Mouse (Mus musculus) embryonic fibroblast, embryonic 13.5 days (primary cell): ENCODE measurements around the gene Runx1. TPM values are rescaled to one million over a fixed set of nuclear protein-coding genes. Genes with fewer than 3 reads are reported as not detected.

Experiments used
- H3K27ac ChIP-seq: 2 replicates; pipeline ENCODE4 v1.5.1; 2012; ENCODE audit warnings: low read length, control low read depth, inconsistent platforms; ENCODE audit not compliant: insufficient read depth
- H3K4me1 ChIP-seq: 2 replicates; pipeline ENCODE4 v1.6.1; 2011; ENCODE audit warnings: low read length; ENCODE audit not compliant: control insufficient read depth, insufficient read depth
- H3K4me3 ChIP-seq: 2 replicates; pipeline ENCODE4 v1.5.1; 2011; ENCODE audit warnings: mild to moderate bottlenecking, control low read depth, low read length; ENCODE audit not compliant: insufficient read depth
- CTCF ChIP-seq: IDR thresholded peaks from 2 replicates; pipeline ENCODE4 v1.5.1; 2011; ENCODE audit warnings: mild to moderate bottlenecking, control low read depth, low read length, moderate library complexity, borderline replicate concordance; ENCODE audit not compliant: insufficient read depth
- POLR2A ChIP-seq: IDR thresholded peaks from 2 replicates; pipeline ENCODE4 v1.6.1; 2011; ENCODE audit warnings: low read depth, mild to moderate bottlenecking, control low read depth, low read length, moderate library complexity
- polyA plus RNA-seq: library from polyadenylated mRNA; stranded (reverse); fragments of >200 nt; gene quantifications from 2 replicates; pipeline ENCODE4 v1.2.4, GENCODE M21; 2011; ENCODE audit warnings: low read depth; ENCODE audit not compliant: missing spikeins, insufficient read length

Runx1 gene
- polyA plus RNA-seq, 1 experiment: 56.2 TPM

GRCm38 (mm10) chr16:92610464-92610863 lies 215.5 kb downstream of the Runx1 start:
- Histone ChIP-seq H3K4me3 (no peak overlapping the region), H3K27ac (peak overlapping the region; percentile 90), H3K4me1 (peaks cover 18% of the 10 kb centered on the region)
- TF ChIP-seq CTCF: no peak
- TF ChIP-seq POLR2A: no peak

GRCm38 (mm10) chr16:92609717-92610077 lies 216.3 kb downstream of the Runx1 start:
- TF ChIP-seq CTCF (no peak), POLR2A (no peak)
- Histone ChIP-seq H3K27ac (peak overlapping the region; percentile 90), H3K4me3 (no peak overlapping the region), H3K4me1 (peaks cover 18% of the 10 kb centered on the region)

GRCm38 (mm10) chr16:92609006-92609716 lies 216.8 kb downstream of the Runx1 start:
- TF ChIP-seq CTCF: no peak
- no peak for TF ChIP-seq POLR2A
- Histone ChIP-seq H3K27ac (peak overlapping the region; percentile 90), H3K4me3 (no peak overlapping the region), H3K4me1 (peaks cover 18% of the 10 kb centered on the region)

GRCm38 (mm10) chr16:92608180-92608960 lies 217.6 kb downstream of the Runx1 start:
- Histone ChIP-seq H3K4me1 (peaks cover 18% of the 10 kb centered on the region), H3K4me3 (no peak overlapping the region), H3K27ac (peak overlapping the region; percentile 90)
- no peak for TF ChIP-seq POLR2A
- TF ChIP-seq CTCF: peak; percentile 28; the same call in 1 of the 2 replicates

GRCm38 (mm10) chr16:92606491-92606965 lies 219.4 kb downstream of the Runx1 start:
- Histone ChIP-seq H3K4me3 (no peak overlapping the region), H3K4me1 (peaks cover 14% of the 10 kb centered on the region), H3K27ac (no peak overlapping the region)
- TF ChIP-seq CTCF (no peak), POLR2A (no peak)

- TF ChIP-seq POLR2A (no peak), CTCF (no peak)
Observed at GRCm38 (mm10) chr16:92605606-92606490, 220.1 kb downstream of the Runx1 start.

GRCm38 (mm10) chr16:92602504-92602903 lies 223.4 kb downstream of the Runx1 start:
- H3K4me3 ChIP-seq: no peak overlapping the region
- TF ChIP-seq CTCF: no peak
- TF ChIP-seq POLR2A: no peak
- no peak overlapping the region for H3K27ac ChIP-seq

More at GRCm38 (mm10) chr16:92605606-92606490, 220.1 kb downstream of the Runx1 start:
- peaks cover 14% of the 10 kb centered on the region for H3K4me1 ChIP-seq
- no peak overlapping the region for H3K4me3 ChIP-seq
- H3K27ac ChIP-seq: no peak overlapping the region

GRCm38 (mm10) chr16:92601270-92601826 lies 224.6 kb downstream of the Runx1 start:
- H3K4me3 ChIP-seq: no peak overlapping the region
- TF ChIP-seq POLR2A (no peak), CTCF (no peak)
- no peaks in the 10 kb centered on the region for H3K4me1 ChIP-seq
- H3K27ac ChIP-seq: no peak overlapping the region

More at GRCm38 (mm10) chr16:92602504-92602903, 223.4 kb downstream of the Runx1 start:
- no peaks in the 10 kb centered on the region for H3K4me1 ChIP-seq

GRCm38 (mm10) chr16:92599451-92599850 lies 226.5 kb downstream of the Runx1 start:
- TF ChIP-seq CTCF (no peak), POLR2A (no peak)
- H3K27ac ChIP-seq: no peak overlapping the region
- H3K4me1 ChIP-seq: no peaks in the 10 kb centered on the region
- no peak overlapping the region for H3K4me3 ChIP-seq
